Mouse (Mus musculus): ENCODE results near the gene Dapk2. TPM values are rescaled to one million over a fixed set of nuclear protein-coding genes. Genes with fewer than 3 reads are reported as not detected.

The Dapk2 gene
- polyA plus RNA-seq, 1 experiment = 7.0 TPM

- no peak for DNase-seq (ENCODE audit: low spot score)
These were observed 70.6 kb downstream of the Dapk2 start for GRCm38 (mm10) chr9:66228456-66229151.

GRCm38 (mm10) chr9:66231820-66232479, 73.9 kb downstream of the Dapk2 start:
- DNase-seq (ENCODE audit: low spot score) = no peak

GRCm38 (mm10) chr9:66236615-66237014, 78.6 kb downstream of the Dapk2 start:
- DNase-seq (ENCODE audit: low spot score) = no peak

- DNase-seq (ENCODE audit: low spot score) = no peak
These were observed 79.7 kb downstream of the Dapk2 start for GRCm38 (mm10) chr9:66237742-66238141.

- no peak for DNase-seq (ENCODE audit: low spot score)
These were observed 81.2 kb downstream of the Dapk2 start for GRCm38 (mm10) chr9:66239173-66239572.

- no peak for DNase-seq (ENCODE audit: low spot score)
These were observed 81.7 kb downstream of the Dapk2 start for GRCm38 (mm10) chr9:66239691-66240090.

- DNase-seq (ENCODE audit: low spot score) = no peak
These were observed 82.5 kb downstream of the Dapk2 start for GRCm38 (mm10) chr9:66240493-66240892.

GRCm38 (mm10) chr9:66240991-66241390, 83.0 kb downstream of the Dapk2 start:
- no peak for DNase-seq (ENCODE audit: low spot score)

- no peak for DNase-seq (ENCODE audit: low spot score)
These were observed 83.7 kb downstream of the Dapk2 start for GRCm38 (mm10) chr9:66241722-66242121.

- DNase-seq (ENCODE audit: low spot score) = no peak
These were observed 85.2 kb downstream of the Dapk2 start for GRCm38 (mm10) chr9:66243240-66243639.

- DNase-seq (ENCODE audit: low spot score) = no peak
These were observed 86.1 kb downstream of the Dapk2 start for GRCm38 (mm10) chr9:66244079-66244478.

GRCm38 (mm10) chr9:66245707-66246106, 87.7 kb downstream of the Dapk2 start:
- DNase-seq (ENCODE audit: low spot score) = no peak

GRCm38 (mm10) chr9:66249281-66249680, 91.3 kb downstream of the Dapk2 start:
- DNase-seq (ENCODE audit: low spot score) = no peak

- no peak for DNase-seq (ENCODE audit: low spot score)
These were observed 93.2 kb downstream of the Dapk2 start for GRCm38 (mm10) chr9:66251159-66251691.

- no peak for DNase-seq (ENCODE audit: low spot score)
These were observed 103.7 kb downstream of the Dapk2 start for GRCm38 (mm10) chr9:66261741-66262140.

GRCm38 (mm10) chr9:66263701-66264100, 105.7 kb downstream of the Dapk2 start:
- DNase-seq (ENCODE audit: low spot score) = no peak

GRCm38 (mm10) chr9:66265645-66266044, 107.6 kb downstream of the Dapk2 start:
- DNase-seq (ENCODE audit: low spot score) = no peak

- DNase-seq (ENCODE audit: low spot score) = no peak
These were observed 108.5 kb downstream of the Dapk2 start for GRCm38 (mm10) chr9:66266237-66267170.

- DNase-seq (ENCODE audit: low spot score) = no peak
These were observed 110.8 kb downstream of the Dapk2 start for GRCm38 (mm10) chr9:66268804-66269203.

GRCm38 (mm10) chr9:66270038-66270437, 112.0 kb downstream of the Dapk2 start:
- no peak for DNase-seq (ENCODE audit: low spot score)

- no peak for DNase-seq (ENCODE audit: low spot score)
These were observed 113.7 kb downstream of the Dapk2 start for GRCm38 (mm10) chr9:66271726-66272125.

- DNase-seq (ENCODE audit: low spot score) = no peak
These were observed 115.6 kb downstream of the Dapk2 start for GRCm38 (mm10) chr9:66273632-66274031.

Measured in urinary bladder, adult 2 months (tissue).